10 mouse cellular contexts compared by ENCODE assay signal in the genomic region with DNA sequence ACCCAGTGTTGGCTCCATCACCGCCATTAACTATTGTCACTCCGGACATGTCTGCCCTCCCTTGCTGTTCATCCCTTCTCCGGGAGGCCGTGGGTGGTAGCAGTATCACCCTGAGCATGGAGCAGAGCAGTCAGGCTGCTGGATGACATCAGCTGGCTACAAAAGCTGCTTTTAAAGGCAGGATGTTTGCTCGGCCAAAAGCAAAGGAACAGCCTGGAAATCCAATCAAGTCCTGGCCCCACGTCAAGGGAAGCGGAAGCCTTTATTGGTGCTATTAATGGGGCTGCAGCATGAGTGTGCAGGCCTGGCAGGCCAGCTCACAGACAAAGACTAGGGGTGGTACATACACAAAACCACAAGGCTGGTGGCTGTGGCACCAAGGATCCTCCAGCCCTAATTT. TPM values are rescaled to one million over a fixed set of nuclear protein-coding genes. Genes with fewer than 3 reads are reported as not detected.
DNase-seq lines count a peak whose midpoint lies in the region; ATAC-seq lines count a peak whose summit lies in the region.
"Had no signal": no experiment of that assay in that cellular context is flagged by ENCODE, and none has a peak within 500 bp of the region (broad histone marks: within the 10 kb centered on the region; RNA-seq: fewer than 3 reads in every experiment).

No protein-coding gene starts in this region.

- WGBS in forebrain, embryonic 15.5 days = 45% methylated on average over 7 of the region's 7 CpGs
- WGBS in forebrain, embryonic 12.5 days = 64% methylated on average over 7 of the region's 7 CpGs

- peaks cover 9% of the 10 kb centered on the region for H3K4me1 ChIP-seq in forebrain, embryonic 15.5 days
- H3K4me1 ChIP-seq in forebrain, embryonic 12.5 days = peaks cover 3% of the 10 kb centered on the region

- no peaks in the 10 kb centered on the region for H3K9me3 ChIP-seq in forebrain, embryonic 15.5 days
- H3K9me3 ChIP-seq in forebrain, embryonic 12.5 days = no peaks in the 10 kb centered on the region
- H3K9me3 ChIP-seq: embryonic facial prominence, embryonic 13.5 days; liver, embryonic 13.5 days had no signal

- H3K9ac ChIP-seq in forebrain, embryonic 15.5 days (replicated peaks) = no peak overlapping the region
- H3K9ac ChIP-seq in forebrain, embryonic 12.5 days = no peak overlapping the region
- H3K9ac ChIP-seq: embryonic facial prominence, embryonic 13.5 days; liver, embryonic 13.5 days had no signal

- peak; percentile 62; the same call in 1 of the 2 replicates for ATAC-seq in forebrain, embryonic 15.5 days (replicated peaks)
- no peak for ATAC-seq in forebrain, embryonic 12.5 days (ENCODE audit: low FRiP score)

- no peaks in the 10 kb centered on the region for H3K27me3 ChIP-seq in forebrain, embryonic 15.5 days
- H3K27me3 ChIP-seq in forebrain, embryonic 12.5 days = no peaks in the 10 kb centered on the region
- H3K27me3 ChIP-seq: liver, embryonic 13.5 days had no signal

- H3K4me3 ChIP-seq in forebrain, embryonic 15.5 days = no peak overlapping the region
- H3K4me3 ChIP-seq in forebrain, embryonic 12.5 days (replicated peaks) = no peak overlapping the region
- H3K4me3 ChIP-seq: embryonic facial prominence, embryonic 13.5 days; liver, embryonic 13.5 days had no signal

- no peak overlapping the region for H3K4me2 ChIP-seq in forebrain, embryonic 15.5 days (replicated peaks)
- no peak overlapping the region for H3K4me2 ChIP-seq in forebrain, embryonic 12.5 days
- H3K4me2 ChIP-seq: embryonic facial prominence, embryonic 13.5 days; liver, embryonic 13.5 days had no signal

- no peaks in the 10 kb centered on the region for H3K36me3 ChIP-seq in forebrain, embryonic 15.5 days
- H3K36me3 ChIP-seq in forebrain, embryonic 12.5 days (replicated peaks) = no peaks in the 10 kb centered on the region
- H3K36me3 ChIP-seq: embryonic facial prominence, embryonic 13.5 days; liver, embryonic 13.5 days had no signal

- peak; percentile 74 to 75 for DNase-seq in right cerebral cortex, postnatal 10 days (ENCODE audit: low spot score in 2 of 2)
- no peak for DNase-seq in right cerebral cortex, postnatal 14 days
- DNase-seq in kidney, adult 8-10 months = peak; percentile 33 to 34
- DNase-seq in skeletal muscle tissue, adult 2 months (ENCODE audit: low read depth, low spot score) = peak; percentile 64
- no peak for DNase-seq in retina, embryonic 14.5 days (ENCODE audit: low spot score)
- no peak for DNase-seq in cerebellum, adult 11-12 months
- DNase-seq: liver, embryonic 13.5 days had no signal

- H3K27ac ChIP-seq in forebrain, embryonic 15.5 days (replicated peaks) = 0 out of 2 replicates have a peak overlapping the region, but pooled peaks have one; percentile 25
- H3K27ac ChIP-seq in forebrain, embryonic 12.5 days = no peak overlapping the region
- H3K27ac ChIP-seq: embryonic facial prominence, embryonic 13.5 days; liver, embryonic 13.5 days had no signal

RNA-seq across cellular contexts. Expression of gene Stpg4, which starts 36.3 kb away (rescaled TPM):
- not detected in 2 replicates for polyA plus RNA-seq in forebrain, embryonic 15.5 days (2015; fragmentation: Nextera tagmentation; extraction: Ambion mirVana)
- polyA plus RNA-seq in forebrain, embryonic 12.5 days (2016; fragmentation: Nextera tagmentation; extraction: Ambion mirVana) = not detected in 2 replicates
- polyA plus RNA-seq: embryonic facial prominence, embryonic 13.5 days; liver, embryonic 13.5 days had no signal

RNA-seq across cellular contexts. Expression of gene Calm2, which starts 55.5 kb away (rescaled TPM):
- 1,787 and 1,813 TPM in 2 replicates for polyA plus RNA-seq in forebrain, embryonic 15.5 days (2015; fragmentation: Nextera tagmentation; extraction: Ambion mirVana)
- 1,267 and 1,277 TPM in 2 replicates for polyA plus RNA-seq in forebrain, embryonic 12.5 days (2016; fragmentation: Nextera tagmentation; extraction: Ambion mirVana)

Comparison
In these comparisons a context has a peak if more than half of its experiments do, and no peak if none do; other contexts are left out.
1. DNase-seq: peak in right cerebral cortex, postnatal 10 days (2 of 2), kidney, adult 8-10 months (2 of 2) and skeletal muscle tissue, adult 2 months (single experiment); none in right cerebral cortex, postnatal 14 days (single experiment), retina, embryonic 14.5 days (single experiment) and cerebellum, adult 11-12 months (single experiment).